Mouse (Mus musculus) intestine, embryonic 16.5 days (tissue): ENCODE data around the gene Chd2. TPM values are rescaled to one million over a fixed set of nuclear protein-coding genes. Genes with fewer than 3 reads are reported as not detected.

ENCODE experiments used
- ATAC-seq: fragments of 200-750 bp; cut with Nextera tagmentation; 2 replicates; pipeline ENCODE4 v1.8.0; 2017; ENCODE audit warnings: moderate TSS enrichment, moderate library complexity
- H3K27ac ChIP-seq: fragments of 300-500 bp; sonication (generic); 2 replicates; pipeline ENCODE4 v1.5.1; 2014; ENCODE audit warnings: mild to moderate bottlenecking, low read length
- H3K27me3 ChIP-seq: fragments of 300-500 bp; sonication (generic); replicated peaks from 2 replicates; pipeline ENCODE4 v1.6.1; 2014; ENCODE audit warnings: low read length, control low read depth, mixed read lengths; ENCODE audit not compliant: control insufficient read depth, insufficient read depth
- H3K36me3 ChIP-seq: fragments of 300-500 bp; sonication (generic); 2 replicates; pipeline ENCODE4 v1.6.1; 2014; ENCODE audit warnings: low read length, control low read depth; ENCODE audit not compliant: control insufficient read depth, insufficient read depth
- H3K4me1 ChIP-seq: fragments of 300-500 bp; sonication (generic); 2 replicates; pipeline ENCODE4 v1.6.1; 2014; ENCODE audit warnings: low read length, control low read depth, mixed read lengths; ENCODE audit not compliant: control insufficient read depth, insufficient read depth
- H3K4me2 ChIP-seq: fragments of 300-500 bp; sonication (generic); 2 replicates; pipeline ENCODE4 v1.6.1; 2014; ENCODE audit warnings: low read depth, low read length, control low read depth
- H3K4me3 ChIP-seq: fragments of 300-500 bp; sonication (generic); 2 replicates; pipeline ENCODE4 v1.5.1; 2014; ENCODE audit warnings: mild to moderate bottlenecking, low read length
- H3K9ac ChIP-seq: fragments of 300-500 bp; sonication (generic); 2 replicates; pipeline ENCODE4 v1.6.1; 2014; ENCODE audit warnings: low read depth, low read length
- H3K9me3 ChIP-seq: fragments of 300-500 bp; sonication (generic); 2 replicates; pipeline ENCODE4 v1.6.1; 2016; ENCODE audit warnings: low read length, control low read depth; ENCODE audit not compliant: control insufficient read depth
- WGBS: fragments of 180-500 bp; shearing (Covaris S2); extraction: QIAGEN DNeasy Blood & Tissue Kit; methylation state at CpG from one replicate; pipeline ENCODE4 v1.1.7; 2014; 5-methylcytosine and 5-hydroxymethylcytosine counted together
- polyA plus RNA-seq: library from polyadenylated mRNA; unstranded; fragments of >200 nt; fragmentation: Nextera tagmentation; extraction: Ambion mirVana; gene quantifications from 2 replicates; pipeline ENCODE4 v1.2.1, GENCODE M21; 2015

Chd2 gene
- polyA plus RNA-seq, 1 experiment from 2014 or later = 40.1 TPM

- Histone ChIP-seq H3K9ac (no peak overlapping the region), H3K27ac (no peak overlapping the region), H3K4me2 (no peak overlapping the region), H3K4me1 (peaks cover 4% of the 10 kb centered on the region; the same call in 1 of the 2 replicates), H3K36me3 (peaks cover 23% of the 10 kb centered on the region), H3K27me3 (no peaks in the 10 kb centered on the region), H3K9me3 (no peaks in the 10 kb centered on the region), H3K4me3 (no peak overlapping the region)
- 70% methylated on average over 3 of the region's 3 CpGs for WGBS
- no peak for ATAC-seq
Observed at GRCm38 (mm10) chr7:73426235-73426634, 115.4 kb downstream of the Chd2 start.

GRCm38 (mm10) chr7:73425451-73425850 is 116.2 kb downstream of the Chd2 start:
- no peak for ATAC-seq
- 92% methylated on average over 7 of the region's 7 CpGs for WGBS

GRCm38 (mm10) chr7:73424705-73425104 is 116.9 kb downstream of the Chd2 start:
- H3K4me1 ChIP-seq = peaks cover 4% of the 10 kb centered on the region; the same call in 1 of the 2 replicates
- H3K36me3 ChIP-seq = peaks cover 20% of the 10 kb centered on the region
- WGBS = 64% methylated on average over 3 of the region's 3 CpGs
- H3K4me2 ChIP-seq = no peak overlapping the region
- H3K27ac ChIP-seq = no peak overlapping the region
- H3K9me3 ChIP-seq = no peaks in the 10 kb centered on the region
- H3K4me3 ChIP-seq = no peak overlapping the region
- no peaks in the 10 kb centered on the region for H3K27me3 ChIP-seq
- no peak for ATAC-seq
- H3K9ac ChIP-seq = no peak overlapping the region

More at GRCm38 (mm10) chr7:73425451-73425850, 116.2 kb downstream of the Chd2 start:
- no peaks in the 10 kb centered on the region for H3K9me3 ChIP-seq
- peaks cover 4% of the 10 kb centered on the region; the same call in 1 of the 2 replicates for H3K4me1 ChIP-seq
- no peak overlapping the region for H3K4me2 ChIP-seq
- peaks cover 23% of the 10 kb centered on the region for H3K36me3 ChIP-seq
- no peaks in the 10 kb centered on the region for H3K27me3 ChIP-seq
- no peak overlapping the region for H3K9ac ChIP-seq
- no peak overlapping the region for H3K27ac ChIP-seq
- no peak overlapping the region for H3K4me3 ChIP-seq

GRCm38 (mm10) chr7:73424243-73424642 is 117.4 kb downstream of the Chd2 start:
- Histone ChIP-seq H3K36me3 (peaks cover 16% of the 10 kb centered on the region), H3K27ac (no peak overlapping the region), H3K9me3 (no peaks in the 10 kb centered on the region), H3K27me3 (no peaks in the 10 kb centered on the region), H3K4me2 (no peak overlapping the region), H3K9ac (no peak overlapping the region), H3K4me3 (no peak overlapping the region), H3K4me1 (peaks cover 6% of the 10 kb centered on the region)
- 64% methylated on average over 3 of the region's 3 CpGs for WGBS
- no peak for ATAC-seq

GRCm38 (mm10) chr7:73423236-73423635 is 118.4 kb downstream of the Chd2 start:
- Histone ChIP-seq H3K4me3 (no peak overlapping the region), H3K4me2 (no peak overlapping the region), H3K36me3 (peaks cover 8% of the 10 kb centered on the region; the same call in 1 of the 2 replicates), H3K9ac (no peak overlapping the region), H3K4me1 (peaks cover 7% of the 10 kb centered on the region), H3K27me3 (no peaks in the 10 kb centered on the region), H3K27ac (no peak overlapping the region), H3K9me3 (no peaks in the 10 kb centered on the region)
- 71% methylated on average over 13 of the region's 13 CpGs for WGBS
- ATAC-seq = no peak

- H3K27ac ChIP-seq = no peak overlapping the region
Observed at GRCm38 (mm10) chr7:73422223-73423113, 119.2 kb downstream of the Chd2 start.

GRCm38 (mm10) chr7:73421278-73422015 is 120.2 kb downstream of the Chd2 start:
- WGBS = 58% methylated on average over 9 of the region's 9 CpGs
- ATAC-seq = no peak

More at GRCm38 (mm10) chr7:73422223-73423113, 119.2 kb downstream of the Chd2 start:
- no peaks in the 10 kb centered on the region for H3K27me3 ChIP-seq
- H3K4me1 ChIP-seq = peaks cover 7% of the 10 kb centered on the region
- 27% methylated on average over 12 of the region's 12 CpGs for WGBS
- no peaks in the 10 kb centered on the region; the same call in 1 of the 2 replicates for H3K36me3 ChIP-seq
- no peak overlapping the region for H3K9ac ChIP-seq
- H3K4me3 ChIP-seq = no peak overlapping the region
- ATAC-seq = peak; percentile 62
- H3K4me2 ChIP-seq = no peak overlapping the region
- H3K9me3 ChIP-seq = no peaks in the 10 kb centered on the region

GRCm38 (mm10) chr7:73420827-73421226 is 120.8 kb downstream of the Chd2 start:
- WGBS = 72% methylated on average over 5 of the region's 5 CpGs
- H3K27ac ChIP-seq = no peak overlapping the region
- no peak overlapping the region for H3K4me3 ChIP-seq
- H3K9ac ChIP-seq = no peak overlapping the region
- no peak overlapping the region for H3K4me2 ChIP-seq
- no peaks in the 10 kb centered on the region for H3K27me3 ChIP-seq
- no peaks in the 10 kb centered on the region; the same call in 1 of the 2 replicates for H3K36me3 ChIP-seq
- no peak for ATAC-seq
- H3K4me1 ChIP-seq = peaks cover 7% of the 10 kb centered on the region
- no peaks in the 10 kb centered on the region for H3K9me3 ChIP-seq

More at GRCm38 (mm10) chr7:73421278-73422015, 120.2 kb downstream of the Chd2 start:
- H3K4me2 ChIP-seq = no peak overlapping the region
- H3K9me3 ChIP-seq = no peaks in the 10 kb centered on the region
- H3K4me3 ChIP-seq = no peak overlapping the region
- no peak overlapping the region for H3K9ac ChIP-seq
- no peak overlapping the region for H3K27ac ChIP-seq
- H3K4me1 ChIP-seq = peaks cover 7% of the 10 kb centered on the region
- H3K36me3 ChIP-seq = no peaks in the 10 kb centered on the region; the same call in 1 of the 2 replicates
- H3K27me3 ChIP-seq = no peaks in the 10 kb centered on the region

GRCm38 (mm10) chr7:73419375-73419774 is 122.3 kb downstream of the Chd2 start:
- Histone ChIP-seq H3K4me2 (no peak overlapping the region), H3K9ac (no peak overlapping the region), H3K36me3 (no peaks in the 10 kb centered on the region; the same call in 1 of the 2 replicates), H3K9me3 (no peaks in the 10 kb centered on the region), H3K4me1 (peaks cover 7% of the 10 kb centered on the region), H3K4me3 (no peak overlapping the region), H3K27me3 (no peaks in the 10 kb centered on the region), H3K27ac (no peak overlapping the region)
- ATAC-seq = no peak
- WGBS = 46% methylated on average over 7 of the region's 7 CpGs
